Mouse (Mus musculus): ENCODE results near the gene Cd47. TPM values are rescaled to one million over a fixed set of nuclear protein-coding genes. Genes with fewer than 3 reads are reported as not detected.

Cd47 gene
- polyA plus RNA-seq, 1 experiment from 2014 or later, result 157 TPM

GRCm38 (mm10) chr16:49887811-49888564, 87.7 kb downstream of the Cd47 start:
- no peak overlapping the region for H3K9ac ChIP-seq (ENCODE audit: low read depth, low read length)
- no peak for ATAC-seq
- WGBS, result 78% methylated on average over 9 of the region's 9 CpGs

DNA sequence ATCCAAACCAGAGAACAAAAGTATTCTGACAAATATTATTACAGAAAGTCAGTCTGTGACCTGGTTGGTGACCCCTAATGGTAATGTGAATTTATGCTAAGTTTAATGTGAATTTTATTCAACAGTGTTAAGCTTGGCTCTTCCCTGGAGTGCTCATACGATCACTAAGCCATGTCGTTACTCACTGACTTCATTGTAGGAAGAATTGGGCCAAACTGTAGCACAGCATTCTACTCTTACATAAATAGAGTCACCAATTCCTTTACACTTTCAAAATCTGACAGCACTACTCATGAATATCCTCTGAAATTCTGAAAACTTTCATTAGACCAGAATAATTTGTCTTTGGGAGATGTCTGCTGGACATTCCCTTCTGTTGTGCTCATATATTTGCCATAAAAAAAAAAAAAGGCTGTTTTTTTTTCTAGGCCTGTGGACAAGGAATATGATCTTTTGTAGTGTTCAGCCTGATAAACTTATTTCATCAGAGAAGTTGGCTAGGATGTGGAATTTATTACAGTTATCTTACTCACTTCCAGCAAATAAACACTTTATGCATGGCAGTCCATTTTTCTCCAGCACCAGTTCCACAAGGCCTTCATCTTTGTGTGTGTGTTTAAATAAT, 88.8 kb downstream of the Cd47 start:
- 75% methylated on average over 2 of the region's 2 CpGs for WGBS
- H3K9ac ChIP-seq (ENCODE audit: low read depth, low read length), result no peak overlapping the region
- no peak overlapping the region for H3K4me3 ChIP-seq (ENCODE audit: low read depth, low read length)
- H3K27me3 ChIP-seq (ENCODE audit: control insufficient read depth, insufficient read depth, low read depth, low read length), result no peaks in the 10 kb centered on the region
- no peak overlapping the region for H3K27ac ChIP-seq (ENCODE audit: low read length)
- no peaks in the 10 kb centered on the region for H3K9me3 ChIP-seq (replicated peaks; ENCODE audit: control insufficient read depth, low read length, poor library complexity, severe bottlenecking)
- H3K4me1 ChIP-seq (ENCODE audit: control insufficient read depth, insufficient read depth, low read length), result no peaks in the 10 kb centered on the region
- H3K36me3 ChIP-seq (ENCODE audit: control insufficient read depth, insufficient read depth, low read length), result 0 out of 2 replicates have a peak, but pooled peaks cover 2% of the 10 kb centered on the region
- ATAC-seq, result no peak
- no peak overlapping the region for H3K4me2 ChIP-seq (ENCODE audit: low read length)

More at GRCm38 (mm10) chr16:49887811-49888564, 87.7 kb downstream of the Cd47 start:
- Histone ChIP-seq H3K4me2 (ENCODE audit: low read length) (no peak overlapping the region), H3K27ac (ENCODE audit: low read length) (no peak overlapping the region), H3K36me3 (ENCODE audit: control insufficient read depth, insufficient read depth, low read length) (0 out of 2 replicates have a peak, but pooled peaks cover 2% of the 10 kb centered on the region), H3K4me1 (ENCODE audit: control insufficient read depth, insufficient read depth, low read length) (no peaks in the 10 kb centered on the region), H3K4me3 (ENCODE audit: low read depth, low read length) (no peak overlapping the region), H3K27me3 (ENCODE audit: control insufficient read depth, insufficient read depth, low read depth, low read length) (no peaks in the 10 kb centered on the region), H3K9me3 (replicated peaks; ENCODE audit: control insufficient read depth, low read length, poor library complexity, severe bottlenecking) (no peaks in the 10 kb centered on the region)

DNA sequence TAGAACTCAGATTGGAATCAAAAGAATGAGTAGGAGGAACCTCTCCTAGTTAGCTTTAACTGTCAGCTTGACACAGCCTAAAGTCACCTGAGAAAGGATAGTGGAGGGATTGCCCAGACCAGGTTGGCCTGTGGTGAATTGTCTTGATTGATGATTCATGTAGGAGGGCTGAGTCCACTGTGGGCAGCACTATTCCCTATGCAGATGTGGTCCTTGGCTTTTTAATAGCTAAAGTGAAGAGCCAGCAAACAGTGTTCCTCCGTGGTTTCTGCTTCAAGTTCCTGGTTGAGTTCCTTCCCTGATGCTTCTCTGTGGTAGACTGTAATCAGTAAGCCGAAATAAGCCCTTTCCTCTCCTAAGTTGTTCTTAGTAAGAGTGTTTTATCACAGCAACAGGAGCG, 91.9 kb downstream of the Cd47 start:
- Histone ChIP-seq H3K27ac (ENCODE audit: low read length) (no peak overlapping the region), H3K36me3 (ENCODE audit: control insufficient read depth, insufficient read depth, low read length) (no peaks in the 10 kb centered on the region), H3K4me1 (ENCODE audit: control insufficient read depth, insufficient read depth, low read length) (no peaks in the 10 kb centered on the region), H3K9me3 (replicated peaks; ENCODE audit: control insufficient read depth, low read length, poor library complexity, severe bottlenecking) (no peaks in the 10 kb centered on the region), H3K9ac (ENCODE audit: low read depth, low read length) (no peak overlapping the region), H3K27me3 (ENCODE audit: control insufficient read depth, insufficient read depth, low read depth, low read length) (no peaks in the 10 kb centered on the region), H3K4me2 (ENCODE audit: low read length) (no peak overlapping the region), H3K4me3 (ENCODE audit: low read depth, low read length) (no peak overlapping the region)
- WGBS, result 97% methylated on average over 3 of the region's 3 CpGs
- no peak for ATAC-seq

DNA sequence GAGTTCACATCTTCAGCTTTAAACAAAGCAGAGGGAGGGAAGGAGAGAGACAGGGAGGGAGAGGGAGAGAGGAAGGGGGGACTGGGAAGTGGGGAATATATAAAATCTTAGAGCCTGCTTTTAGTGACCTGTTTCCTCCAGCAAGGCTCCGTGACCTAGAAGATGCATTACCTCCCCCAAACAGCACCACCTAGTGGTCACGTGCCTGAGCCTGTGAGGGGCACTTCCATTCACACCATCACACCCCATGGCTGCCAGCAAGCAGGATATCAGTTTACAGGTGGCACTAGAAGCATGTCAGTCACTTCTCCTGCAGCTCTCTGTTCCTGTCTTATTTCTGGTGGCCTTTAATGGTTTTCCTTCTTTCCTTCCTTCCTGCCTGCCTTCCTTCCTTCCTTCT, 92.6 kb downstream of the Cd47 start:
- Histone ChIP-seq H3K4me3 (ENCODE audit: low read depth, low read length) (no peak overlapping the region), H3K27ac (ENCODE audit: low read length) (no peak overlapping the region), H3K27me3 (ENCODE audit: control insufficient read depth, insufficient read depth, low read depth, low read length) (no peaks in the 10 kb centered on the region), H3K4me2 (ENCODE audit: low read length) (no peak overlapping the region), H3K9ac (ENCODE audit: low read depth, low read length) (no peak overlapping the region), H3K9me3 (replicated peaks; ENCODE audit: control insufficient read depth, low read length, poor library complexity, severe bottlenecking) (no peaks in the 10 kb centered on the region), H3K4me1 (ENCODE audit: control insufficient read depth, insufficient read depth, low read length) (no peaks in the 10 kb centered on the region), H3K36me3 (ENCODE audit: control insufficient read depth, insufficient read depth, low read length) (no peaks in the 10 kb centered on the region)
- WGBS, result 83% methylated on average over 2 of the region's 2 CpGs
- ATAC-seq, result no peak

GRCm38 (mm10) chr16:49894624-49895023, 94.3 kb downstream of the Cd47 start:
- H3K27me3 ChIP-seq (ENCODE audit: control insufficient read depth, insufficient read depth, low read depth, low read length), result no peaks in the 10 kb centered on the region
- ATAC-seq, result no peak
- no peak overlapping the region for H3K4me3 ChIP-seq (ENCODE audit: low read depth, low read length)
- no peak overlapping the region for H3K4me2 ChIP-seq (ENCODE audit: low read length)
- 64% methylated on average over 4 of the region's 4 CpGs for WGBS
- H3K36me3 ChIP-seq (ENCODE audit: control insufficient read depth, insufficient read depth, low read length), result 0 out of 2 replicates have a peak, but pooled peaks cover 2% of the 10 kb centered on the region
- no peak overlapping the region for H3K9ac ChIP-seq (ENCODE audit: low read depth, low read length)
- no peaks in the 10 kb centered on the region for H3K4me1 ChIP-seq (ENCODE audit: control insufficient read depth, insufficient read depth, low read length)
- no peak overlapping the region for H3K27ac ChIP-seq (ENCODE audit: low read length)
- no peaks in the 10 kb centered on the region for H3K9me3 ChIP-seq (replicated peaks; ENCODE audit: control insufficient read depth, low read length, poor library complexity, severe bottlenecking)

- no peak overlapping the region for H3K4me2 ChIP-seq (ENCODE audit: low read length)
- WGBS, result 93% methylated on average over 8 of the region's 8 CpGs
- 0 out of 2 replicates have a peak, but pooled peaks cover 2% of the 10 kb centered on the region for H3K36me3 ChIP-seq (ENCODE audit: control insufficient read depth, insufficient read depth, low read length)
- ATAC-seq, result no peak
- H3K4me3 ChIP-seq (ENCODE audit: low read depth, low read length), result no peak overlapping the region
- no peaks in the 10 kb centered on the region for H3K4me1 ChIP-seq (ENCODE audit: control insufficient read depth, insufficient read depth, low read length)
- H3K9me3 ChIP-seq (replicated peaks; ENCODE audit: control insufficient read depth, low read length, poor library complexity, severe bottlenecking), result no peaks in the 10 kb centered on the region
- H3K27me3 ChIP-seq (ENCODE audit: control insufficient read depth, insufficient read depth, low read depth, low read length), result no peaks in the 10 kb centered on the region
- no peak overlapping the region for H3K9ac ChIP-seq (ENCODE audit: low read depth, low read length)
- H3K27ac ChIP-seq (ENCODE audit: low read length), result no peak overlapping the region
Measured at GRCm38 (mm10) chr16:49896132-49896531, 95.8 kb downstream of the Cd47 start.

- H3K36me3 ChIP-seq (ENCODE audit: control insufficient read depth, insufficient read depth, low read length), result 0 out of 2 replicates have a peak, but pooled peaks cover 2% of the 10 kb centered on the region
- H3K9ac ChIP-seq (ENCODE audit: low read depth, low read length), result no peak overlapping the region
- H3K27ac ChIP-seq (ENCODE audit: low read length), result no peak overlapping the region
- no peaks in the 10 kb centered on the region for H3K4me1 ChIP-seq (ENCODE audit: control insufficient read depth, insufficient read depth, low read length)
- H3K4me2 ChIP-seq (ENCODE audit: low read length), result no peak overlapping the region
- no peak overlapping the region for H3K4me3 ChIP-seq (ENCODE audit: low read depth, low read length)
- H3K27me3 ChIP-seq (ENCODE audit: control insufficient read depth, insufficient read depth, low read depth, low read length), result no peaks in the 10 kb centered on the region
- no peaks in the 10 kb centered on the region for H3K9me3 ChIP-seq (replicated peaks; ENCODE audit: control insufficient read depth, low read length, poor library complexity, severe bottlenecking)
- no peak for ATAC-seq
Measured at GRCm38 (mm10) chr16:49901395-49901794, 101.1 kb downstream of the Cd47 start.

DNA sequence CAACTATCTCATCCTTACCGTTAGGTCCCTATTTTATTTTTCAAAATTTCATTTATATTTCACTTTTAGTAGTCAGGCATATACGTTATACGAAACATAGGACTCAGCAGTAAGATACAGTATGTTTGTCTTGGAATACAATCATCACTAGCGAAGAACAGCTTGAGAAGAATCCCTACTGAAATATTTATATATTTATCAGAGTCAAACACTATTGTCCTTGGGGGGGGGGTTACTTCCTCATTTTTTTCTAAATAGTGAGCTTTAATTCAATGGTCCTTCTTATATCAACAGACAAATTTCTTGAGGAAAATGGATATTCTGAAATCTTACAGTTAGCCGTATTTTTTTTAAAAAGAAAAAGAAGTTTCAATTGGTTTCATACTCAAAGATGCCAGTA, 101.8 kb downstream of the Cd47 start:
- no peaks in the 10 kb centered on the region for H3K9me3 ChIP-seq (replicated peaks; ENCODE audit: control insufficient read depth, low read length, poor library complexity, severe bottlenecking)
- ATAC-seq, result no peak
- WGBS, result 94% methylated on average over 5 of the region's 5 CpGs
- H3K27me3 ChIP-seq (ENCODE audit: control insufficient read depth, insufficient read depth, low read depth, low read length), result no peaks in the 10 kb centered on the region
- 0 out of 2 replicates have a peak, but pooled peaks cover 2% of the 10 kb centered on the region for H3K36me3 ChIP-seq (ENCODE audit: control insufficient read depth, insufficient read depth, low read length)
- no peak overlapping the region for H3K4me3 ChIP-seq (ENCODE audit: low read depth, low read length)
- H3K4me2 ChIP-seq (ENCODE audit: low read length), result no peak overlapping the region
- no peak overlapping the region for H3K9ac ChIP-seq (ENCODE audit: low read depth, low read length)
- no peaks in the 10 kb centered on the region for H3K4me1 ChIP-seq (ENCODE audit: control insufficient read depth, insufficient read depth, low read length)
- no peak overlapping the region for H3K27ac ChIP-seq (ENCODE audit: low read length)

- Histone ChIP-seq H3K27me3 (ENCODE audit: control insufficient read depth, insufficient read depth, low read depth, low read length) (no peaks in the 10 kb centered on the region), H3K36me3 (ENCODE audit: control insufficient read depth, insufficient read depth, low read length) (0 out of 2 replicates have a peak, but pooled peaks cover 1% of the 10 kb centered on the region), H3K4me2 (ENCODE audit: low read length) (no peak overlapping the region), H3K9me3 (replicated peaks; ENCODE audit: control insufficient read depth, low read length, poor library complexity, severe bottlenecking) (no peaks in the 10 kb centered on the region), H3K9ac (ENCODE audit: low read depth, low read length) (no peak overlapping the region), H3K27ac (ENCODE audit: low read length) (no peak overlapping the region), H3K4me1 (ENCODE audit: control insufficient read depth, insufficient read depth, low read length) (peaks cover 2% of the 10 kb centered on the region; the same call in 1 of the 2 replicates), H3K4me3 (ENCODE audit: low read depth, low read length) (no peak overlapping the region)
- ATAC-seq, result no peak
- WGBS, result 92% methylated on average over 10 of the region's 10 CpGs
Measured at GRCm38 (mm10) chr16:49904248-49904930, 104.1 kb downstream of the Cd47 start.
